Mouse (Mus musculus) frontal cortex, postnatal 36 days (tissue): ENCODE measurements around the gene Platr17.

Experiments
- DNase-seq, 2 experiments: peaks; one replicate each; pipeline ENCODE4 v3.0.0; 2022; ENCODE audit warnings: low spot score in 2 of 2

Platr17 gene

DNA sequence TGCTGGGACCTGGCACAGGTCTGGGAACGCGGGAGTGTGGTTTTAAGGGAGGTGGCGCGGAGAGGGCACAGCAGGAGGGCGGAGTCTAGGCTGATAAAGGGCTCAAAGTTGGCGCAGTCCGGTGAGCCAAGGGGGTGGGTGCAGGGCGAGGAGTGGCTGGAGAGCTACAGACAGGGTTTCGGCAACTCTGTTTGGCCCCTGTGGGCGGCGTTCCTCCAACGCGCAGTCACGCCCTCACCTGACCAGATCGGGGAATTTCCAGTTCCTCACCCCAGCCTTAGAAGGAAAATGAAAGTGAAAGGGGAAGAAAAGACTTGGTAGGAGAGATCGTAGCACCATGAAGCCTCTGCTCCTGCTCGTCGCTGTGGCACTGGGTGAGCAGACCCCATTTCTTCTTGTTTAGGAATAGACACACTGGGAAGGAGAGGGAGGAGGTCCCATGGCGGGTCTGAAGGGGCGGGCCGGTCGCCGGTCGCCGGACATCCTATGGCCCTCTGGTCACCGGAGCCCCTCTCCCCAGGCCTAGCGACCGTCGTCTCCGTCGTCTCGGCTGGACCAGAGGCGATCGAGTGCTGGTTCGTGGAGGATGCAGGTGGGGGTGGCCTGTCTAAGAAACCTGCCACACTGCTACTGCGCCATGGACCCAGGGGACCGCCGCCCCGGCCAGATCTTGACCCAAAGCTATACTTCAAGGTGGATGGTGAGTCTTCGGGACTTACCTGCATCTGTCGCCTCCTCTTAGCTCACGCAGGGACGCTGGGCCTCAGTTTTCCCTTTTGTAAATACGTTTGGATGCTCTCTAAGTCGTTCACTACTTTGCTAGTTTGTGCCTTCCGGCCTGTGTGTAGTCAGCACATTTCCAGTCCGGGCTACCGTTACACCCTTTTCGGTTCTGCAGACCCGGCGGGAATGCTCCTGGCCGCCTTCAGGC lies 14.7 kb downstream of the Platr17 start:
- DNase-seq = peak in 1 of 2 experiments; percentile 45

DNA sequence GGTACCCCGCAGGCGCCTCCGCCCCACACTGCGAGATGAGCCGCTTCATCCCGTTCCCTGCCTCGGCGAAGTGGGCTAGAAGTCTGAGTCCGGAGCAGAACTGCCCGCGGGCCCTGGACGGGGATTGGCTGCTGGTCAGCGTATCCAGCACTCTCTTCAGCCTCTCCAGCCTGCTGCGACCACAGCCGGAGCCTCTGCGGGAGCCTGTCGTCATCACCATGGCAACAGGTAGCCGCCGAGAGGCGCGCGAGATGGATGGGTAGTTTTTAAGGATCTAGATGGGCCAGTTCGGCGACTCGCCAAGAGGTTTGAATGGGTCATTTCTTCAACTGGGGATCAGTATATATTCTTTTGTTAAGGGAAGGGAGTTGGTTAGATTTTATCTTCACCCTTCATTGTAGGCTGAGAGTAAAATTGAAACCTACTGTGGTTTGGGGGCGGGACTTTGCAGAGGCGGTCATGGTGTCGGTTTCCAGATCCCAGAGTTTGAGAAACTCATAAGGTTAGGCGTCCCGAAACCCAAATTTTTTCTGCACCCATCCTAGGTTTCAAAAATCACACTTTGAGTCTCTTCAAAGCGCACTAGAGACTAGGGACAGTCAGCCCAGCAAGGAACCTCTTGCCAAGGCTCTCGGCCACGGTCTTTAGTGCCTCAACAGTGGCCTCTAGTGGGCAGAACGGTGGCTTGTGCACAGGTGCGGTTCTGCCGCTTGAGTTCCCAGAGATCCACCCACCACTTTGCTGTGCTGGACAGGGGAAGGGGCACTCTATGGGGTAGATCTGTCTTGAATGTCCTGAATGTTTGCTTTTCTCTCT lies 15.6 kb downstream of the Platr17 start:
- DNase-seq = peak; percentile 76 to 85

- DNase-seq = no peak
These were observed 16.4 kb downstream of the Platr17 start for GRCm38 (mm10) chr17:33921361-33921760.

- DNase-seq = no peak
These were observed 19.8 kb downstream of the Platr17 start for GRCm38 (mm10) chr17:33924577-33925283.

- no peak for DNase-seq
These were observed 20.6 kb downstream of the Platr17 start for GRCm38 (mm10) chr17:33925406-33926116.

DNA sequence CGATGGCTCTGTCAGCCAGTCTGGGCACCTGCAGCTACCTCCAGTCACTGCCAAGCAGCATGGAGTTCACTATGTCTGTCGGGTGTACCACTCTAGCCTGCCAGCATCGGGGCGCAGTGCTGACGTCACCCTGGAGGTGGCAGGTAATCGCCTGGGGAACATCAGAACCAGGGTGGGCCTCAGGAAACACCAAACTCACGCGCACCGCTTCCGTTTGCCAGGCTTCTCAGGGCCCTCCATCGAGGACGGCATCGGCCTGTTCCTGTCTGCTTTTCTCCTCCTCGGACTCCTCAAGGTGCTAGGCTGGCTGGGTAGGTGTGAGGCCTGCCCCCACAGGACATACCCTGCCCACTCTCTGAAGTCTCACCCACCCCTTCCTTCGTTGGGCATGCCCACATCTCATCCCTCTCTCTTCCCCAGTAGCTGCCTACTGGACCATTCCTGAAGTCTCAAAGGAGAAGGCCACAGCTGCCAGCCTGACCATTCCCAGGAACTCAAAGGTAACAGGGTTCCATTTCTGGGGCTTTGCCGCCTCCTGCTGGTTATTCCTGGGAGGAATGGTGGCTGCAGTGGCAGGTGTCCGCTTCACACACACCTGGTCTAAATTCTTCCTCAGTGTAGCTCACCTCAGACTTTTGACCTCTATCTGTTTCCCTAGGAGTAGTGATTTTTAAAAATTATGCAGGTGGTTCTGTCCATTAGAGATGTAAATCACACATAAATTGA lies 21.4 kb downstream of the Platr17 start:
- no peak for DNase-seq

GRCm38 (mm10) chr17:33928251-33928947 lies 23.5 kb downstream of the Platr17 start:
- no peak for DNase-seq

- peak; percentile 91 to 93 for DNase-seq
These were observed 24.7 kb downstream of the Platr17 start, which contains the start of gene Rgl2 for GRCm38 (mm10) chr17:33929371-33930279. Gene Rgl2, plus strand, starts transcription at chr17:33929543.

DNA sequence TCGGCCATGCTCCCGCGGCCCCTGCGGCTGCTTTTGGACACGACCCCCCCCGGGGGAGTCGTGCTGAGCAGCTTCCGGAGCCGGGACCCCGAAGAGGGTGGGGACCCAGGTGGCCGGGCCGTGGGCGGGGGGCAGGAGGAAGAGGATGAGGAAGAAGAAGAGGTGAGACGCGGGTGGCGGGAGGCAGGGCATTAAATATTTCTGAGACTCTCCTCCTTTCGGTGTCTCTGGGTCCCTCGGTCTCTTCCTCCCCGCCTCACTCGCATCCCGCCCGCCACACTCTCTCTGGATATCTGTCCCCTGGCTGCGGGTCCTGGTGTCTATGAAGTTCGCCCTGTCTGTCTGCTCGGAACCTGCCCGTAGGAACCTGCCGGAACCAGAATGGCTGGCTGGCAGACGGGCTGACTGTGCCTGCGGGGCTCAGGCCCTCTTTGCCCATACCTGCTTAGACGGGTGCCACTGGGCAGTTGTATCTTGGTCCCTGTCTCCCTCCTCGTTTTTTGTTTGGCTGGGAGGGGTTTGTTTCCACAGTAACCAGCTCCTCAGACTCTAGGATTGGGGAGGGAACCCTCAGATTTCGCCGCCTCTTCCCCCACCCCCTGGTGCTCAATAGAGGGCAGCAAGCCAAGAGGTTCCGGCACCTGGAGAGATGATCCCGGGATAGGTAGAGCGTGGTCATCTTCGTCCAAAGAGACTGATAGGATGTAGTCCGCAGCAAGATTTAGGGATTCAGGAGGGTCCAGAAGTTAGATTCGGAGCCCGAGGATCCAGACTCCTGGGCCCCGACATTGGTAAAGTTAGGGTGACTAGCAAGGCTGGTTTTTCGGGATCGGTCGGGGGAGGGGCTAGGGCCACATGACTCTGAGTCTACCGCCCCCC lies 25.6 kb downstream of the Platr17 start:
- DNase-seq = peak; percentile 71 to 74

DNA sequence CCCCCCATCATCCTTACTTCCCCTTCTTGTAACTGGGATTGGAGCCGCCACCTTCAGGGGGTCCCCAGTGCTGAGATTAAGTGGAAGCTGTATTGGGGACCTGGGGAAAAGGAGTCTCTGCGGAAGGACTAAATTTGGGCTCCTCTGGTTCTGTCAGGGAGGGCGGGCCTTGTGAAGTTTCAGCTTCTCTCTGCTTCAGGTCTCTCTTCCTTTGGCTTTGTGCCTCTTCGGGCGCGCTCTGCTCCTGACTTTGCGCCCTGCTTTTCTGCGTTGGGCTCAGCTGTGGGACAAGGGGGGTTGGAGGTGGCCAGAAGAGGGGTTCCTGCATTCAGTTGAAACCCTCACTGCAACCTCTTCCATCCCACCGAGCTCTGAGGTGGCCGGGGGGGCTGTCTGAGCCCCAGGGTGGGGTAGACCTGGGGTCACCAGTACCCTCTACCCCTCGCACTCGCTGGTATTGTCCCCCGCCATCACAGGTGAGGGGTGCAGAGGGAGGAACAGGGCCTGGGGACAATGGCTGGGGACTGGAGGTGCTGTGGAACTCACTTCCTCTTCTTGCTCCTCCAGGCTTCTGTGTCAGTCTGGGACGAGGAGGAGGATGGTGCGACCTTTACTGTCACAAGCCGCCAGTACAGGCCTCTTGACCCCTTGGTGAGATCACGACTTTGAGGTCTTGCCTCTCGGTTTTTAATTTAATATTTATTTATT lies 26.4 kb downstream of the Platr17 start:
- DNase-seq = no peak

DNA sequence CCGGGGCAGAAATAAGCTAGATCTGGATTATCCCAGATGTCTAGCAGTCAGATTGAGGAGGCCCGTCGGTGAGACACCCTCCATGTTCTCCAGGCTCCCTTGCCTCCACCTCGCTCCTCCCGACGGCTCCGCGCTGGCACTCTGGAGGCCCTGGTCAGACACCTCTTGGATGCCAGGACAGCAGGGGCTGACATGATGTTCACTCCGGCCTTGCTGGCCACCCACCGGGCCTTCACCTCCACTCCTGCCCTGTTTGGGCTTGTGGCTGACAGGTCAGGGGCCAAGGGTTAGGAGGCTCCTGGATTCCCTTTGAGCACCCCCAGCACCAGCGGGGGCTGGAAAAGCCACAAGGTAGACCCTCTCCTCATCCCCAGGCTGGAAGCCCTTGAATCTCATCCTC lies 27.0 kb downstream of the Platr17 start:
- no peak for DNase-seq

- no peak for DNase-seq
These were observed 27.5 kb downstream of the Platr17 start for GRCm38 (mm10) chr17:33932448-33932847.

- no peak for DNase-seq
These were observed 28.0 kb downstream of the Platr17 start for GRCm38 (mm10) chr17:33932970-33933369.

GRCm38 (mm10) chr17:33935422-33936055 lies 30.6 kb downstream of the Platr17 start:
- DNase-seq = no peak

GRCm38 (mm10) chr17:33936993-33937392 lies 32.1 kb downstream of the Platr17 start:
- DNase-seq = no peak

DNA sequence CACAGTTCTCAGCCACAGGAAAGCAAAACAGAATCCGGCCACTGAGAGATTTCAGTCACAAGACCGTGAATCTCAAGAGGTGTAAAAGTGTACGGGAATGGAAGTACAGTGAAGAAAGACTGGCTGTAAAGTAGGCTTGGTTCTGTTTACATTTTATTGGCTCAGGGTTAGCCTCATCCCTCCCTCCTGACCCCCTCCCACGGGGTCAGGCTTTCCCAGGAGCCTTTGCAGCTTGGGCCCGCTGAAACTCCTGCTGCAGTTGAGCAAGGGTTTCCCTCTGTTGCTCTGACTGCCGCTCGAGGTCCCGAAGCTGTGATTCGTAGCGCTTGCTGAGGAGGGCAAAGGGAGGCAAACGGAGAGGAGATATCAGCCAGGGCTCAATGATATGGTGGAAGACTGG lies 33.8 kb downstream of the Platr17 start:
- no peak for DNase-seq
